Mouse (Mus musculus): Measurements from ENCODE around the gene Ugdh.

- TF ChIP-seq POLR2A (IDR thresholded peaks at IDR 0.05; ENCODE audit: borderline replicate concordance, extremely low read depth, insufficient read depth, insufficient read length, poor library complexity, severe bottlenecking) (no peak), CTCF (IDR thresholded peaks at IDR 0.05; ENCODE audit: borderline replicate concordance, extremely low read depth, insufficient read depth, insufficient read length) (no peak)
Measured at GRCm38 (mm10) chr5:65428321-65428720, 7.4 kb downstream of the Ugdh start.
